19 mouse cellular contexts compared by ENCODE assay signal in genomic region chr10:120503959-120504358, GRCm38 (mm10). TPM values are rescaled to one million over a fixed set of nuclear protein-coding genes. Genes with fewer than 3 reads are reported as not detected.
"Had no signal": no experiment of that assay in that cellular context is flagged by ENCODE, and none has a peak within 500 bp of the region (broad histone marks: within the 10 kb centered on the region; RNA-seq: fewer than 3 reads in every experiment).

No protein-coding gene starts in this region.

- H3K4me3 ChIP-seq: liver, embryonic 15.5 days; lung, embryonic 15.5 days; midbrain, embryonic 12.5 days; neural tube, embryonic 12.5 days; stomach, embryonic 15.5 days had no signal

- H3K9ac ChIP-seq: liver, embryonic 15.5 days; liver, postnatal 0 days; lung, embryonic 15.5 days; midbrain, embryonic 12.5 days; neural tube, embryonic 12.5 days; stomach, embryonic 15.5 days had no signal

- H3K36me3 ChIP-seq: liver, embryonic 15.5 days; lung, embryonic 15.5 days; midbrain, embryonic 12.5 days; neural tube, embryonic 12.5 days; stomach, embryonic 15.5 days had no signal

- H3K27me3 ChIP-seq: liver, embryonic 15.5 days; lung, embryonic 15.5 days; midbrain, embryonic 12.5 days; neural tube, embryonic 12.5 days; stomach, embryonic 15.5 days had no signal

- H3K27ac ChIP-seq: liver, embryonic 15.5 days; lung, embryonic 15.5 days; macrophage; midbrain, embryonic 12.5 days; neural tube, embryonic 12.5 days; stomach, embryonic 15.5 days; stomach, postnatal 0 days had no signal

- DNase-seq: liver, postnatal 0 days; lung, adult 2 months; lung, postnatal 14 days; lung, postnatal 36 days; midbrain, embryonic 14.5 days; right cerebral cortex, postnatal 14 days; thymus, adult 18-20 months; thymus, postnatal 14 days; thymus, postnatal 36 days had no signal

- ATAC-seq: liver, postnatal 0 days; lung, postnatal 0 days had no signal

- H3K4me1 ChIP-seq: liver, embryonic 15.5 days; midbrain, embryonic 12.5 days; neural tube, embryonic 12.5 days; stomach, embryonic 15.5 days had no signal

- H3K9me3 ChIP-seq: liver, embryonic 15.5 days; lung, embryonic 15.5 days; midbrain, embryonic 12.5 days; neural tube, embryonic 12.5 days; stomach, embryonic 15.5 days had no signal

- H3K4me2 ChIP-seq: liver, embryonic 15.5 days; lung, embryonic 15.5 days; midbrain, embryonic 12.5 days; neural tube, embryonic 12.5 days; stomach, embryonic 15.5 days had no signal

RNA-seq across cellular contexts. Expression of gene Hmga2, which starts 27.7 kb away (rescaled TPM):
- total RNA-seq: monocyte, adult 5-6 weeks had no signal
- polyA plus RNA-seq: lung, adult 2 months; spleen, adult 2 months had no signal
